Mouse (Mus musculus) lung, adult 18-20 months (tissue): ENCODE measurements around the gene Tfap4.
"Not testable (repeated sequence)": the region's sequence is repeated elsewhere in the genome, so short reads cannot be mapped to it uniquely, and the experiment has no call there.

Experiments
- DNase-seq, 2 experiments: peaks; one replicate each; pipeline ENCODE4 v3.0.0; 2022; ENCODE audit warnings: mixed read lengths in 2 of 2

The Tfap4 gene

GRCm38 (mm10) chr16:4551885-4552284 lies 7.8 kb downstream of the Tfap4 start:
- no peak for DNase-seq

- DNase-seq, result peak; percentile 56 to 69
Observed at GRCm38 (mm10) chr16:4551056-4551455, 8.6 kb downstream of the Tfap4 start.

- no peak for DNase-seq
Observed at GRCm38 (mm10) chr16:4548953-4549688, 10.5 kb downstream of the Tfap4 start.

- DNase-seq, result no peak
Observed at GRCm38 (mm10) chr16:4547611-4548010, 12.0 kb downstream of the Tfap4 start.

GRCm38 (mm10) chr16:4546838-4547237 lies 12.8 kb downstream of the Tfap4 start:
- DNase-seq, result no peak

GRCm38 (mm10) chr16:4544845-4545244 lies 14.8 kb downstream of the Tfap4 start:
- no peak for DNase-seq

GRCm38 (mm10) chr16:4543266-4543665 lies 16.4 kb downstream of the Tfap4 start:
- no peak for DNase-seq

- DNase-seq, result no peak
Observed at GRCm38 (mm10) chr16:4542236-4542774, 17.3 kb downstream of the Tfap4 start.

GRCm38 (mm10) chr16:4541501-4542198 lies 18.0 kb downstream of the Tfap4 start, which contains the start of gene Srl:
Gene Srl, minus strand, starts transcription at chr16:4541816.
- peak; percentile 100 for DNase-seq

GRCm38 (mm10) chr16:4541033-4541432 lies 18.6 kb downstream of the Tfap4 start:
- no peak for DNase-seq

GRCm38 (mm10) chr16:4540064-4540775 lies 19.4 kb downstream of the Tfap4 start:
- no peak for DNase-seq

GRCm38 (mm10) chr16:4539521-4539920 lies 20.1 kb downstream of the Tfap4 start:
- DNase-seq, result no peak

GRCm38 (mm10) chr16:4537616-4538358 lies 21.9 kb downstream of the Tfap4 start:
- no peak for DNase-seq

GRCm38 (mm10) chr16:4527373-4527772 lies 32.3 kb downstream of the Tfap4 start:
- not testable (repeated sequence) for DNase-seq

- no peak for DNase-seq
Observed at GRCm38 (mm10) chr16:4523313-4524004, 36.2 kb downstream of the Tfap4 start.

GRCm38 (mm10) chr16:4522879-4523278 lies 36.8 kb downstream of the Tfap4 start:
- DNase-seq, result no peak

GRCm38 (mm10) chr16:4521735-4522530 lies 37.7 kb downstream of the Tfap4 start:
- no peak for DNase-seq

- DNase-seq, result no peak
Observed at GRCm38 (mm10) chr16:4521074-4521667, 38.5 kb downstream of the Tfap4 start.

GRCm38 (mm10) chr16:4520673-4521072 lies 39.0 kb downstream of the Tfap4 start:
- DNase-seq, result no peak

GRCm38 (mm10) chr16:4519825-4520224 lies 39.8 kb downstream of the Tfap4 start:
- DNase-seq, result no peak

GRCm38 (mm10) chr16:4519157-4519556 lies 40.5 kb downstream of the Tfap4 start:
- no peak for DNase-seq
